Mouse (Mus musculus): ENCODE measurements around the gene Wapl. TPM values are rescaled to one million over a fixed set of nuclear protein-coding genes. Genes with fewer than 3 reads are reported as not detected.

The Wapl gene
- polyA plus RNA-seq, 1 experiment, result 231 TPM

GRCm38 (mm10) chr14:34675347-34675865 is 1.7 kb downstream of the Wapl start:
- H3K36me3 ChIP-seq (ENCODE audit: control insufficient read depth, insufficient read depth, low read length, poor library complexity, severe bottlenecking), result peaks cover 14% of the 10 kb centered on the region
- H3K9ac ChIP-seq (ENCODE audit: low read depth, poor library complexity, severe bottlenecking), result peak overlapping the region; percentile 99
- no peak overlapping the region for H3K27ac ChIP-seq (ENCODE audit: insufficient read depth, low read length)
- no peak for TF ChIP-seq EP300 (IDR thresholded peaks at IDR 0.05; ENCODE audit: insufficient read depth, low read depth, low read length)
- TF ChIP-seq CTCF (IDR thresholded peaks at IDR 0.05; ENCODE audit: low read depth, low read length), result no peak
- TF ChIP-seq POLR2A (IDR thresholded peaks at IDR 0.05; ENCODE audit: insufficient read depth, low read length), result no peak
- no peaks in the 10 kb centered on the region for H3K4me1 ChIP-seq (ENCODE audit: control insufficient read depth, insufficient read depth, low read length)
- no peaks in the 10 kb centered on the region for H3K27me3 ChIP-seq (ENCODE audit: control insufficient read depth, insufficient read depth, low read length, poor library complexity, severe bottlenecking)
- no peak overlapping the region for H3K4me3 ChIP-seq (ENCODE audit: low read depth, low read length)
- H3K9me3 ChIP-seq (replicated peaks; ENCODE audit: control insufficient read depth, insufficient read depth, low read length, poor library complexity, severe bottlenecking), result no peaks in the 10 kb centered on the region

GRCm38 (mm10) chr14:34680815-34681214 is 7.1 kb downstream of the Wapl start:
- H3K27ac ChIP-seq (ENCODE audit: insufficient read depth, low read length), result no peak overlapping the region
- H3K4me1 ChIP-seq (ENCODE audit: control insufficient read depth, insufficient read depth, low read length), result peaks cover 1% of the 10 kb centered on the region
- H3K9ac ChIP-seq (ENCODE audit: low read depth, poor library complexity, severe bottlenecking), result no peak overlapping the region
- no peaks in the 10 kb centered on the region for H3K9me3 ChIP-seq (replicated peaks; ENCODE audit: control insufficient read depth, insufficient read depth, low read length, poor library complexity, severe bottlenecking)
- no peak for TF ChIP-seq CTCF (IDR thresholded peaks at IDR 0.05; ENCODE audit: low read depth, low read length)
- TF ChIP-seq EP300 (IDR thresholded peaks at IDR 0.05; ENCODE audit: insufficient read depth, low read depth, low read length), result no peak
- TF ChIP-seq POLR2A (IDR thresholded peaks at IDR 0.05; ENCODE audit: insufficient read depth, low read length), result no peak
- no peak overlapping the region for H3K4me3 ChIP-seq (ENCODE audit: low read depth, low read length)
- H3K36me3 ChIP-seq (ENCODE audit: control insufficient read depth, insufficient read depth, low read length, poor library complexity, severe bottlenecking), result peaks cover 41% of the 10 kb centered on the region
- no peaks in the 10 kb centered on the region for H3K27me3 ChIP-seq (ENCODE audit: control insufficient read depth, insufficient read depth, low read length, poor library complexity, severe bottlenecking)

- no peak overlapping the region for H3K4me3 ChIP-seq (ENCODE audit: low read depth, low read length)
- peaks cover 29% of the 10 kb centered on the region for H3K36me3 ChIP-seq (ENCODE audit: control insufficient read depth, insufficient read depth, low read length, poor library complexity, severe bottlenecking)
- no peak overlapping the region for H3K9ac ChIP-seq (ENCODE audit: low read depth, poor library complexity, severe bottlenecking)
- no peak overlapping the region for H3K27ac ChIP-seq (ENCODE audit: insufficient read depth, low read length)
- TF ChIP-seq EP300 (IDR thresholded peaks at IDR 0.05; ENCODE audit: insufficient read depth, low read depth, low read length) (no peak), CTCF (IDR thresholded peaks at IDR 0.05; ENCODE audit: low read depth, low read length) (no peak), POLR2A (IDR thresholded peaks at IDR 0.05; ENCODE audit: insufficient read depth, low read length) (no peak)
- no peaks in the 10 kb centered on the region for H3K9me3 ChIP-seq (replicated peaks; ENCODE audit: control insufficient read depth, insufficient read depth, low read length, poor library complexity, severe bottlenecking)
- peaks cover 1% of the 10 kb centered on the region for H3K4me1 ChIP-seq (ENCODE audit: control insufficient read depth, insufficient read depth, low read length)
- H3K27me3 ChIP-seq (ENCODE audit: control insufficient read depth, insufficient read depth, low read length, poor library complexity, severe bottlenecking), result no peaks in the 10 kb centered on the region
Measured at GRCm38 (mm10) chr14:34684989-34685388, 11.3 kb downstream of the Wapl start.

GRCm38 (mm10) chr14:34693970-34694369 is 20.2 kb downstream of the Wapl start:
- Histone ChIP-seq H3K27ac (ENCODE audit: insufficient read depth, low read length) (peak overlapping the region; percentile 100), H3K36me3 (ENCODE audit: control insufficient read depth, insufficient read depth, low read length, poor library complexity, severe bottlenecking) (peaks cover 27% of the 10 kb centered on the region), H3K9ac (ENCODE audit: low read depth, poor library complexity, severe bottlenecking) (peak overlapping the region; percentile 70), H3K4me3 (ENCODE audit: low read depth, low read length) (peak overlapping the region; percentile 58), H3K4me1 (ENCODE audit: control insufficient read depth, insufficient read depth, low read length) (no peaks in the 10 kb centered on the region), H3K27me3 (ENCODE audit: control insufficient read depth, insufficient read depth, low read length, poor library complexity, severe bottlenecking) (no peaks in the 10 kb centered on the region), H3K9me3 (replicated peaks; ENCODE audit: control insufficient read depth, insufficient read depth, low read length, poor library complexity, severe bottlenecking) (no peaks in the 10 kb centered on the region)
- no peak for TF ChIP-seq CTCF (IDR thresholded peaks at IDR 0.05; ENCODE audit: low read depth, low read length)
- TF ChIP-seq POLR2A (IDR thresholded peaks at IDR 0.05; ENCODE audit: insufficient read depth, low read length), result no peak
- peak; percentile 68; the same call in 1 of the 2 replicates for TF ChIP-seq EP300 (IDR thresholded peaks at IDR 0.05; ENCODE audit: insufficient read depth, low read depth, low read length)

- Histone ChIP-seq H3K27ac (ENCODE audit: insufficient read depth, low read length) (no peak overlapping the region), H3K36me3 (ENCODE audit: control insufficient read depth, insufficient read depth, low read length, poor library complexity, severe bottlenecking) (peaks cover 20% of the 10 kb centered on the region), H3K9ac (ENCODE audit: low read depth, poor library complexity, severe bottlenecking) (no peak overlapping the region), H3K4me1 (ENCODE audit: control insufficient read depth, insufficient read depth, low read length) (no peaks in the 10 kb centered on the region), H3K9me3 (replicated peaks; ENCODE audit: control insufficient read depth, insufficient read depth, low read length, poor library complexity, severe bottlenecking) (no peaks in the 10 kb centered on the region), H3K4me3 (ENCODE audit: low read depth, low read length) (no peak overlapping the region), H3K27me3 (ENCODE audit: control insufficient read depth, insufficient read depth, low read length, poor library complexity, severe bottlenecking) (no peaks in the 10 kb centered on the region)
- TF ChIP-seq EP300 (IDR thresholded peaks at IDR 0.05; ENCODE audit: insufficient read depth, low read depth, low read length), result no peak
- TF ChIP-seq CTCF (IDR thresholded peaks at IDR 0.05; ENCODE audit: low read depth, low read length), result no peak
- TF ChIP-seq POLR2A (IDR thresholded peaks at IDR 0.05; ENCODE audit: insufficient read depth, low read length), result no peak
Measured at GRCm38 (mm10) chr14:34697376-34697775, 23.6 kb downstream of the Wapl start.

GRCm38 (mm10) chr14:34710209-34710608 is 36.5 kb downstream of the Wapl start:
- TF ChIP-seq POLR2A (IDR thresholded peaks at IDR 0.05; ENCODE audit: insufficient read depth, low read length), result no peak
- TF ChIP-seq EP300 (IDR thresholded peaks at IDR 0.05; ENCODE audit: insufficient read depth, low read depth, low read length), result no peak
- TF ChIP-seq CTCF (IDR thresholded peaks at IDR 0.05; ENCODE audit: low read depth, low read length), result no peak
- no peaks in the 10 kb centered on the region for H3K27me3 ChIP-seq (ENCODE audit: control insufficient read depth, insufficient read depth, low read length, poor library complexity, severe bottlenecking)
- H3K4me3 ChIP-seq (ENCODE audit: low read depth, low read length), result no peak overlapping the region
- H3K9me3 ChIP-seq (replicated peaks; ENCODE audit: control insufficient read depth, insufficient read depth, low read length, poor library complexity, severe bottlenecking), result no peaks in the 10 kb centered on the region
- peaks cover 13% of the 10 kb centered on the region for H3K36me3 ChIP-seq (ENCODE audit: control insufficient read depth, insufficient read depth, low read length, poor library complexity, severe bottlenecking)
- peak overlapping the region; percentile 40; the same call in 1 of the 2 replicates for H3K9ac ChIP-seq (ENCODE audit: low read depth, poor library complexity, severe bottlenecking)
- H3K4me1 ChIP-seq (ENCODE audit: control insufficient read depth, insufficient read depth, low read length), result no peaks in the 10 kb centered on the region
- H3K27ac ChIP-seq (ENCODE audit: insufficient read depth, low read length), result no peak overlapping the region
